Mouse (Mus musculus) lung, adult 2 months (tissue): ENCODE measurements around the gene Nmur2.

Experiments used
- CTCF ChIP-seq: fragments of 200-500 bp; IDR thresholded peaks from 2 replicates; pipeline ENCODE4 v1.5.1; 2011; ENCODE audit warnings: mild to moderate bottlenecking, low read length, control low read depth; ENCODE audit not compliant: insufficient read depth
- POLR2A ChIP-seq: fragments of 200-500 bp; IDR thresholded peaks from 2 replicates; pipeline ENCODE4 v1.6.1; 2011; ENCODE audit warnings: low read depth, mild to moderate bottlenecking, control low read depth, low read length, borderline replicate concordance; ENCODE audit errors: extremely low read depth

GRCm38 (mm10) chr11:56012396-56012795 is 28.4 kb downstream of the Nmur2 start:
- TF ChIP-seq CTCF = no peak
- no peak for TF ChIP-seq POLR2A
